Mouse (Mus musculus) embryonic fibroblast, embryonic 13.5 days (primary cell): ENCODE data around the gene Baz2a.

Experiments used
- CTCF ChIP-seq: IDR thresholded peaks from 2 replicates; pipeline ENCODE4 v1.5.1; 2011; ENCODE audit warnings: mild to moderate bottlenecking, control low read depth, low read length, moderate library complexity, borderline replicate concordance; ENCODE audit not compliant: insufficient read depth
- POLR2A ChIP-seq: IDR thresholded peaks from 2 replicates; pipeline ENCODE4 v1.6.1; 2011; ENCODE audit warnings: low read depth, mild to moderate bottlenecking, control low read depth, low read length, moderate library complexity

DNA sequence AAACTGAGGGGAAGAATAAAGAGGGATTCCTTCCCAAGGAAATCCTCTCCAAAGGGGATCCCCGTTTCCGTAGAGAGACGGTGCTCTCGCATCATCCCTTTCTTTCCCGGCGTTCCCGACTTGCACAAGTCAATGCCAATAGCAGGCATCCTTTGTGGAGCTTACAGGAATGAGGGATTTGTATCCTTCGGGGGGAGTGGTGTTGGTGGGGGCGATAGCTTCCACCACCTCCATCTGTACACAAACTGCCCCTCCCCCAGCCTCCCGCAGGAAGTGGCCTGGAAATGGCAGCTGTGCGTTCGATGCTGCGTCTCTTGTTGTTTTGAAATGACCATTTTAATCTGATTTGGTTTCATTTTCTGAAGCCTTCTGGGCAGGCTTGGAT lies 6.2 kb downstream of the Baz2a start:
- TF ChIP-seq CTCF (no peak), POLR2A (0 out of 2 replicates have a peak, but pooled peaks have one; percentile 14)
